Mouse (Mus musculus) testis, adult 2 months (tissue): ENCODE data around the gene Hoxb1. TPM values are rescaled to one million over a fixed set of nuclear protein-coding genes. Genes with fewer than 3 reads are reported as not detected.

Experiments
- H3K27ac ChIP-seq: fragments of 200-500 bp; 2 replicates; pipeline ENCODE4 v1.5.1; 2012; ENCODE audit warnings: low read depth, low read length; ENCODE audit not compliant: control insufficient read depth, insufficient read depth
- H3K27me3 ChIP-seq: fragments of 200-500 bp; 2 replicates; pipeline ENCODE4 v1.6.1; 2012; ENCODE audit warnings: mild to moderate bottlenecking, low read length, moderate library complexity; ENCODE audit not compliant: control insufficient read depth, insufficient read depth
- H3K36me3 ChIP-seq: fragments of 200-500 bp; 2 replicates; pipeline ENCODE4 v1.6.1; 2012; ENCODE audit warnings: mild to moderate bottlenecking, low read length; ENCODE audit not compliant: control insufficient read depth, insufficient read depth
- H3K4me1 ChIP-seq: fragments of 200-500 bp; 2 replicates; pipeline ENCODE4 v1.6.1; 2012; ENCODE audit warnings: low read length; ENCODE audit not compliant: control insufficient read depth, insufficient read depth
- H3K4me3 ChIP-seq: fragments of 200-500 bp; 2 replicates; pipeline ENCODE4 v1.5.1; 2012; ENCODE audit warnings: low read depth, mild to moderate bottlenecking, low read length, moderate library complexity, mixed read lengths; ENCODE audit not compliant: control insufficient read depth
- CTCF ChIP-seq: fragments of 200-500 bp; IDR thresholded peaks from 2 replicates; pipeline ENCODE4 v1.5.1; 2012; ENCODE audit warnings: low read depth, mild to moderate bottlenecking, inconsistent platforms, low read length, moderate library complexity; ENCODE audit not compliant: control insufficient read depth, insufficient read depth, insufficient replicate concordance
- POLR2A ChIP-seq: fragments of 200-500 bp; IDR thresholded peaks from 2 replicates; pipeline ENCODE4 v1.6.1; 2012; ENCODE audit warnings: low read depth, mild to moderate bottlenecking, inconsistent platforms, low read length, moderate library complexity; ENCODE audit not compliant: control insufficient read depth
- polyA plus RNA-seq: library from polyadenylated mRNA; depleted of rRNA; stranded (reverse); fragments of >200 nt; gene quantifications from 2 replicates; pipeline ENCODE4 v1.2.3, GENCODE M21; 2012

Hoxb1 gene
- polyA plus RNA-seq, 1 experiment, result not detected

DNA sequence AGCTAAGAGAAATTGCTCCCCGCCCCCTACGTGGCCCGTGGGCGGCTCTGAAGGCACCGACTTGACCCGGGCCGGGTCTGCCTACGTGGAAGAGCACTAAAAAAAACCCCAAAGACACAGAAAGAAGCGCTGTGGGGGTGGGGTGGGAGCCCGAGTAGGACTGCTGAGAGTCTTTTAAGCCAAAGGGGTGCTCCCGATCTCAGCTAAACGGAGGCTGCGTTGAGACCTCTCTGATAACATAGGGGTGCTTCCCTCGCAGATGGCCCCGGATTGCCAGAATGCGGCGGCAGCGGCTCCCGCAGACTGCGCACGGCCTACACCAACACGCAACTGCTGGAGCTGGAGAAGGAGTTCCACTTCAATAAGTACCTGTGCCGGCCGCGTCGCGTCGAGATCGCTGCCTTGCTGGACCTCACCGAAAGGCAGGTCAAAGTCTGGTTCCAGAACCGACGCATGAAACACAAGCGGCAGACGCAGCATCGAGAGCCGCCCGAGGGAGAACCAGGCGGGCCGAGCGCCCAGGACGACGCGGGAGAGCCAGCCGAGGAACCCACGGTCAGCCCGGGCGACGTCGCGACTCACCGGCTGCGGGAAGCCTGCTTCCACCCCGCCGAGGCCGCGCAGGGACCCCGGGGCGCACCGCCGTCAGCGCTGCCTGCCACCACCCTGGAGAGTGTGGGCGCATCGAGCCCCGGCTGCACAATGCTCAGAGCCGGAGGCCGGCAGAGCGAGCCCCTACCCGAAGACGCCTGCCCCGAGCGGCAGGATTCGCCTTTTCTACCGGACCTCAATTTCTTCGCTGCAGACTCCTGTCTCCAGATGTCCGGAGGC lies 12.6 kb upstream of the Hoxb1 start:
- Histone ChIP-seq H3K27me3 (peaks cover 7% of the 10 kb centered on the region), H3K27ac (no peak overlapping the region), H3K36me3 (no peaks in the 10 kb centered on the region), H3K4me3 (peak overlapping the region; percentile 42), H3K4me1 (peaks cover 6% of the 10 kb centered on the region)
- no peak for TF ChIP-seq CTCF
- no peak for TF ChIP-seq POLR2A

DNA sequence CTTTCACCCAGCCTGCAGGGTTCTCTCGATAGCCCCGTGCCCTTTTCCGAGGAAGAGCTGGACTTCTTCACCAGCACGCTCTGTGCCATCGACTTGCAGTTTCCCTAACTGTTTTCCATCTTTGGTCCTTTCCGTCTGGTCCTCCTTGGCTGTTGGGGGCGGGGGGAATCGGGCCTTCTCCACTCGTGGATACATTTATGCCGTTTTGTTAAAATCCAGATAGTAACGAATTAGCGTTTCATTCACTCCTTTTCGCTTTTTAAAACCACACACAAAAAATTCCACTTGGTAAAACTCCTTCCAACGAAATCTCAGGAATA lies 12.1 kb upstream of the Hoxb1 start:
- peaks cover 6% of the 10 kb centered on the region for H3K4me1 ChIP-seq
- no peak for TF ChIP-seq POLR2A
- no peak for TF ChIP-seq CTCF
- H3K27me3 ChIP-seq, result peaks cover 7% of the 10 kb centered on the region
- H3K36me3 ChIP-seq, result no peaks in the 10 kb centered on the region
- H3K4me3 ChIP-seq, result peak overlapping the region; percentile 42
- no peak overlapping the region for H3K27ac ChIP-seq

DNA sequence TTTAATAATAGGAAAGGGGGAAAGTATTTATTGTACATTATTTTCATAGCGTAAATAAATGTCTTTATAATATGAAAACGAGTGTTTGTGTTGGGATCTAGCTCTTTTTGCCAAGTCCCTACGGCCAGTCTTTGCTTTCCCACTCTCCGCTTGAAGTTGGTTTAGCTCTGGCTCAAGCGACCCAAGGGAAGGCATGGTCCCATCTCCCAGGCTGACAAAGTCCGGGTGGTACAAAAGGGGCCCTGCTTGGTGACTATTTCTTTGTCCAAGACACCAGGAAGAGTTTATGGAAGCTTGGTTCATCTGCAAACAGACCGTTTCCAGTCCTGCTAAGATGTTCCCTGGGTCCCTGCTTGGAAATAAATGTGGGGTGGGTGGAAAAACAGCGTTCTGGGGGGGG lies 11.6 kb upstream of the Hoxb1 start:
- TF ChIP-seq CTCF, result no peak
- no peak for TF ChIP-seq POLR2A
- peaks cover 7% of the 10 kb centered on the region for H3K27me3 ChIP-seq
- H3K27ac ChIP-seq, result no peak overlapping the region
- no peaks in the 10 kb centered on the region for H3K36me3 ChIP-seq
- H3K4me1 ChIP-seq, result peaks cover 6% of the 10 kb centered on the region
- H3K4me3 ChIP-seq, result no peak overlapping the region; the same call in 1 of the 2 replicates

DNA sequence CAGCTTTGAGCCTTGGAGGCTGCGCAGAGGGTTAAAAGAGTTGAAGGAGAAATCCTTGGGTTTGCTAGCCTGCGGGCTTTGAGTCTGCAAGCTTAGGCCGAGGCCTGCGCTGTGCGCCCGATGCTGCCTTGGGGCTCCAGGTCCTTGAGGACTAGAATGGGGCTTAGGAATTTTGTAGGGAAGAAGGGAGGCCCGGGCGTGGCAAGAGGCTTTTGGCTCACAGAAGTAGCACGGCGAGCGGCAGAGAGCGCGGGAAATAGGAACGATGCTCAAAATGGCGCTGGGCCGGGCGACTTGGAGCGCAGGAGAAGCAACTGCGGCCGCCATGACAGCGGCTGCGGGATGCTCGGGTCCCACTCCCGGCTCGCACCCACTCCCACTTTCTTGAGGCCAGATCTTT lies 11.2 kb upstream of the Hoxb1 start:
- peaks cover 6% of the 10 kb centered on the region for H3K4me1 ChIP-seq
- no peak overlapping the region for H3K27ac ChIP-seq
- peaks cover 7% of the 10 kb centered on the region for H3K27me3 ChIP-seq

DNA sequence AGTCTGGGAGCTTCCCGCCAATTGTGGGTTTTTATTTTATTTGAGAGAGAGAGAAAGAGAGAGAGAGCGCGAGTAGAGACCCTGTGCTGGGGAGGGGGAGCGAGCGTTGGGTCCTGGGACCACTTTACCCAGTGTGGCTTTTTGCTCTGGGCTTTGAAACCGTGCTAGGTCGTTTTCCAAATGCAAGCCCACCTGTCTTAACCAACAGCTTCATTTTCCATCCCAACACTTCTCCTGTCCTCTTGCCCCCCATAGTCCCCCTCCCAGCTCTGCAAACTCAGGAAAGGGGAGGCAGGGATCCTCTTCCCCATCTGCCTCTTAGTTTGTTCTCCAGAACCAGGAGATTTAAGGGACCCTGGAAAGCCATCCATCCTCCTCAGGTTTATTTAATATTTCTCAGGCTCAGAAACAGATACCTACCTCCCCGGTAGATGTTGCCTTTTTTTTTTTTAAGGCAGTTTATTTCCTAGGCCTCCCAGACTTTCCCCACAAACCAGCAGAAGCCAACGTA lies 10.7 kb upstream of the Hoxb1 start:
- TF ChIP-seq CTCF, result no peak
- no peak for TF ChIP-seq POLR2A
- no peak overlapping the region for H3K27ac ChIP-seq
- H3K4me3 ChIP-seq, result peak overlapping the region; percentile 57
- peaks cover 7% of the 10 kb centered on the region for H3K27me3 ChIP-seq
- no peaks in the 10 kb centered on the region for H3K36me3 ChIP-seq
- peaks cover 6% of the 10 kb centered on the region for H3K4me1 ChIP-seq

More for the DNA sequence above, 11.2 kb upstream of the Hoxb1 start:
- no peak for TF ChIP-seq POLR2A
- no peak for TF ChIP-seq CTCF
- peak overlapping the region; percentile 57 for H3K4me3 ChIP-seq
- no peaks in the 10 kb centered on the region for H3K36me3 ChIP-seq

DNA sequence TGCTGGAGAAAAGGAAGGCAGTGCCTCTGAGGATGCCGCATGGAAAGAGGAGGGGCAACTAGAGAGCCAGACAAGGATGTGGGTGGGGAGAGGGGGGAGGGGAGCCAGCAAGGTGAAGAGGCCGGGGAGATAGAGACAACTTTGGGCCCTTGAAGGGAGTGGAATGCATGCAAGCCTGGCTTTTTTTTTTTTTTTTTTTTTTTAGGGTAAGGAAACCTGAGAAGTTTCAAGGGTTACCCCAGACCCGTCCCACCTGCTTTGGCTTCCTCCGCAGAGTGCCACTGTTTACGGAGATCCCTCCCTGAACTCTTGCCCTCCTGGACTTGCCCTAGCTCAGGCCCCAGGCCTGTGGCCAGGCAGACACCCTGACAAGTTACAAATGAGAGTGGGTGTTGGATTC lies 1.7 kb upstream of the Hoxb1 start:
- Histone ChIP-seq H3K4me3 (no peak overlapping the region), H3K36me3 (no peaks in the 10 kb centered on the region), H3K4me1 (peaks cover 17% of the 10 kb centered on the region), H3K27ac (no peak overlapping the region), H3K27me3 (peaks cover 3% of the 10 kb centered on the region)
- TF ChIP-seq CTCF, result no peak
- TF ChIP-seq POLR2A, result no peak

DNA sequence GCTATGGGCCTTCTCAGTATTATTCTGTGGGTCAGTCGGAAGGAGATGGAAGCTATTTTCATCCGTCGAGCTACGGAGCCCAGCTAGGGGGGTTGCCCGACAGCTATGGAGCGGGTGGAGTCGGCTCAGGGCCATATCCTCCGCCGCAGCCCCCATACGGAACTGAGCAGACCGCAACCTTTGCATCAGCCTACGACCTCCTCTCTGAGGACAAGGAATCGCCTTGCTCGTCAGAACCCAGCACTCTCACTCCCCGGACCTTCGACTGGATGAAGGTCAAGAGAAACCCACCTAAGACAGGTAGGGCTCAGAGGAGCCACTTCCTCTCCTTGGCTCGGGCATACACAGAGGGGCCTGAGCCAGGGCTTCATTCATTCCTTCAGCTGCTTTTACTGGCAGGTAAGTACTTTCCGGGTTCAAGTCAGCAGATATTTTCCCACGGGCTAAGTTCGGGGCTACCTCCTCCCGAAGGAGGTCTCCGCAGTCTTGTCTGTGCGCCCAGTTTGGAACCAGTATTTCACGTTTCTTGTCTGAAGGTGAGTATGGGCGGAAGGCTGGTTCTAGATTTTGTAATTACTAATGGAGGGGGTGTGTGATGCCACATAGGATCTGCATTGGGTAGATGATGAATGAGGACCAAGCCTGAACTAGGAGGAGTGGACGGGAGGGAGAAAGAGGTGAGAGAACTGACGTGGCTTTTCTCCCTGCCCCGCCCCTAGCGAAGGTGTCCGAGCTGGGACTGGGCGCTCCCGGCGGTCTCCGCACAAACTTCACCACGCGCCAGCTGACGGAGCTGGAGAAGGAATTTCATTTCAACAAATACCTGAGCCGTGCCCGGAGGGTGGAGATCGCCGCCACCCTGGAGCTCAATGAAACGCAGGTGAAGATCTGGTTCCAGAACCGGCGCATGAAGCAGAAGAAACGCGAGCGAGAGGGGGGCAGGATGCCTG lies 815 bp downstream of the Hoxb1 start:
- TF ChIP-seq POLR2A (no peak), CTCF (no peak)
- peak overlapping the region; percentile 22; the same call in 1 of the 2 replicates for H3K4me3 ChIP-seq
- H3K36me3 ChIP-seq, result no peaks in the 10 kb centered on the region
- no peak overlapping the region for H3K27ac ChIP-seq
- peaks cover 3% of the 10 kb centered on the region for H3K27me3 ChIP-seq
- H3K4me1 ChIP-seq, result peaks cover 17% of the 10 kb centered on the region
